Mouse (Mus musculus) neural tube, embryonic 12.5 days (tissue): Measurements from ENCODE around the gene Ackr3. TPM values are rescaled to one million over a fixed set of nuclear protein-coding genes. Genes with fewer than 3 reads are reported as not detected.

Source experiments
- ATAC-seq: fragments of 200-750 bp; cut with Nextera tagmentation; 2 replicates; pipeline ENCODE4 v1.8.0; 2017; ENCODE audit warnings: low read depth, mild to moderate bottlenecking, moderate TSS enrichment, moderate library complexity; ENCODE audit not compliant: low FRiP score
- H3K27ac ChIP-seq: fragments of 300-500 bp; sonication (generic); 2 replicates; pipeline ENCODE4 v1.5.1; 2016
- H3K27me3 ChIP-seq: fragments of 300-500 bp; sonication (generic); replicated peaks from 2 replicates; pipeline ENCODE4 v1.6.1; 2016; ENCODE audit warnings: mild to moderate bottlenecking
- H3K36me3 ChIP-seq: fragments of 300-500 bp; sonication (generic); 2 replicates; pipeline ENCODE4 v1.6.1; 2016; ENCODE audit warnings: mild to moderate bottlenecking
- H3K4me1 ChIP-seq: fragments of 300-500 bp; sonication (generic); 2 replicates; pipeline ENCODE4 v1.6.1; 2016
- H3K4me2 ChIP-seq: fragments of 300-500 bp; sonication (generic); replicated peaks from 2 replicates; pipeline ENCODE4 v1.6.1; 2016; ENCODE audit warnings: mild to moderate bottlenecking
- H3K4me3 ChIP-seq: fragments of 300-500 bp; sonication (generic); 2 replicates; pipeline ENCODE4 v1.5.1; 2016
- H3K9ac ChIP-seq: fragments of 300-500 bp; sonication (generic); 2 replicates; pipeline ENCODE4 v1.6.1; 2016; ENCODE audit warnings: mild to moderate bottlenecking
- H3K9me3 ChIP-seq: fragments of 300-500 bp; sonication (generic); 2 replicates; pipeline ENCODE4 v1.6.1; 2016; ENCODE audit warnings: mild to moderate bottlenecking
- WGBS: fragments of 180-500 bp; shearing (Covaris S2); methylation state at CpG from one replicate; pipeline ENCODE4 v1.1.7; 2016; 5-methylcytosine and 5-hydroxymethylcytosine counted together
- polyA plus RNA-seq: library from polyadenylated mRNA; unstranded; fragments of >200 nt; fragmentation: Nextera tagmentation; extraction: Ambion mirVana; gene quantifications from 2 replicates; pipeline ENCODE4 v1.2.1, GENCODE M21; 2016

The Ackr3 gene
- polyA plus RNA-seq, 1 experiment from 2014 or later = 38.0 TPM

DNA sequence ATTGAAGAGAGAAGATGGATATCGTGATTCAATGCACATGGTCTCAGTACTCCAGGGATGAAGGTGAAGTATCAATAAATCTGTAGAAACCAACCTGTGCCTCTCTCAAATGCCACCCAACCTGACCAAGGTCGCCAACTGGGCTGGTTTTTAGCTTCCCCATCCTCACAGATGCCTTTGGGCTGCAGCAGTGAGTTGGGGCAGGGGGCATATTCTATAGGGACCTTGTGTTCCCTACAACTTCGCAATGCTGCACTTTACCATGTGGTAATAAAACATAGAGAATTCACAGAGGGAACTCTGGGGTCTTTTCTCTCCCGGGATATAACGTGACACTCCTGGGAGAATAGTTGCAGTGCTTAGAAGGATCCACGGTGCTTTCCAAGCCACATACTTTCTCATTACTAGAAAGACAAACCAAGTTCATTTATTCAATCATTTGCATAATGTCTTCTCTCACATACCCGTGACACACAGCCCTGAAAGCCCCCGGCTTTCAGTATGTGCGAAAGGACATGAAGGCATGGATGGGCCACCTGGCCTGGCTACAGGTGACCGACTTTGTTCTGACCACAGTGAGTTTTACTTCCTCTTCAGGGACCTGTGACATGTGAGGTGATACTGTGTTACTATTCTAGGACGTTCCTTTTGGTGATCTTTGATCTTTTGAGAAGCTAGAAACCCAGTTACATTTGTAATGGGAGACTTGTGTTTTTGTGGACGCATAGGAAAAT is 22.6 kb upstream of the Ackr3 start:
- Histone ChIP-seq H3K4me3 (no peak overlapping the region), H3K36me3 (no peaks in the 10 kb centered on the region), H3K9ac (no peak overlapping the region), H3K4me1 (no peaks in the 10 kb centered on the region), H3K4me2 (no peak overlapping the region), H3K27ac (no peak overlapping the region), H3K9me3 (no peaks in the 10 kb centered on the region), H3K27me3 (no peaks in the 10 kb centered on the region)
- 81% methylated on average over 12 of the region's 12 CpGs for WGBS
- no peak for ATAC-seq

DNA sequence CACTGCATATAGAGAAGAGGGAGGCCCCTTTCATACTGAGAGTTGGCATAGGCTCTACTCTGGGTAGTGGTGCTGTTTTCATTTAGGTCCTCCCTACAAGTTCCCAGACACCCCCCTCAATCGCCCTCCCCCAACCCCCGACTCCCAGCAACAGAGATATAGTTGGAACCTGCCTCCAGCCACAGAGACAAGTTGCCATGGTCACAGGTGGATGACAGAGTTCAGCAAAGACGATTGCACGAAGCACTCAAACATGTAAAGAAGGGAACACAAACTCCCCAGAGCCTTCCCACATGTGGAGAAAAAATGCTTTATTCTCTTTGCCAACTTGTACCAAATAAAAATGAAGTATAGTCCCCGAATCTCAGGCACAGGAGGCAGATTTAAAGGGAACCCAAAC is 21.3 kb upstream of the Ackr3 start:
- H3K4me1 ChIP-seq = no peaks in the 10 kb centered on the region
- no peak overlapping the region for H3K27ac ChIP-seq
- no peaks in the 10 kb centered on the region for H3K36me3 ChIP-seq
- peaks cover 4% of the 10 kb centered on the region; the same call in 1 of the 2 replicates for H3K9me3 ChIP-seq
- ATAC-seq = no peak
- WGBS = 83% methylated on average over 5 of the region's 5 CpGs
- no peak overlapping the region for H3K4me2 ChIP-seq
- H3K27me3 ChIP-seq = no peaks in the 10 kb centered on the region
- no peak overlapping the region for H3K9ac ChIP-seq
- H3K4me3 ChIP-seq = no peak overlapping the region

DNA sequence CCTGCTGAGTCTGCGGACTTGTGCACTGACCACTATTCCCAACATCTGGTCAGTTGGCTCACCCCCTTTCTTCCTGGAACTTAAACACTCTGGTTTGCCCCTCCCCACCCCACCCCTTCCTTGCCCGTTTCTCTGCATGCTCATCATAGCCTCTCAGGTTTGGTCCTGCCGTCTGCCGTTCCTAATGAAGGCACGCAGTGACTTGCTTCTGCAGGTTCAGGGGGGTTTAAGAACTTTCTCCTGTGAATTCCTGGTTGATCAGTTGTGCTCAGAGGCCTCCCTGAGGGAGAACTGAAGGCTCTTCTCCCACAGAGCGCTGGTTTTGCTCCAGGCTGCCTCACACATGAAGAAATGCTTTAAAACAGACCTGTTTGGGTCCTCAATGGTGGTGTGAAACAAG is 20.2 kb upstream of the Ackr3 start:
- no peak overlapping the region for H3K9ac ChIP-seq
- no peaks in the 10 kb centered on the region for H3K27me3 ChIP-seq
- H3K4me3 ChIP-seq = no peak overlapping the region
- 71% methylated on average over 6 of the region's 6 CpGs for WGBS
- H3K4me1 ChIP-seq = no peaks in the 10 kb centered on the region
- ATAC-seq = no peak
- H3K9me3 ChIP-seq = peaks cover 4% of the 10 kb centered on the region; the same call in 1 of the 2 replicates
- H3K36me3 ChIP-seq = no peaks in the 10 kb centered on the region
- H3K4me2 ChIP-seq = no peak overlapping the region
- H3K27ac ChIP-seq = no peak overlapping the region

DNA sequence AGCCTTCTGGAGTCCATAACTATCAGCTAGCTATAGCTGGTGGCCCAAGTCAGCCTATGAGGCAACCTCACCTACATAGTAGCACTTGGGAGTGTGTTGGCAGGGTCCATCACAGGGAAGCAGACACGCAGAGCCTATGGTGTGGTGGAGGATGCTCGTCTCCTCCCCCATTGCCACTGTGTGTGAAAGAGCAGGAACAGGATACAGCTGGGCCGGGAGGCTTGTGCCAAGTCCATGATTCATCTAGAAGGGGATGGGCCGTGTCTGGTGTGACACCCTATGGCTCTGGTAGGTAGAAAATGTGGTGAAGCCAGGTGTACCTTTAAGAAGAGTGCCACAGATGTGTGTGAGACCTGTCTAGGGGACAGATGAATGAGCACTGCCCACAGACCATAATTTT is 17.6 kb upstream of the Ackr3 start:
- H3K27me3 ChIP-seq = no peaks in the 10 kb centered on the region
- no peak for ATAC-seq
- peaks cover 4% of the 10 kb centered on the region; the same call in 1 of the 2 replicates for H3K9me3 ChIP-seq
- H3K4me2 ChIP-seq = no peak overlapping the region
- H3K4me3 ChIP-seq = no peak overlapping the region
- H3K4me1 ChIP-seq = peaks cover 17% of the 10 kb centered on the region
- no peak overlapping the region for H3K9ac ChIP-seq
- H3K36me3 ChIP-seq = no peaks in the 10 kb centered on the region
- H3K27ac ChIP-seq = no peak overlapping the region
- WGBS = 90% methylated on average over 4 of the region's 4 CpGs

DNA sequence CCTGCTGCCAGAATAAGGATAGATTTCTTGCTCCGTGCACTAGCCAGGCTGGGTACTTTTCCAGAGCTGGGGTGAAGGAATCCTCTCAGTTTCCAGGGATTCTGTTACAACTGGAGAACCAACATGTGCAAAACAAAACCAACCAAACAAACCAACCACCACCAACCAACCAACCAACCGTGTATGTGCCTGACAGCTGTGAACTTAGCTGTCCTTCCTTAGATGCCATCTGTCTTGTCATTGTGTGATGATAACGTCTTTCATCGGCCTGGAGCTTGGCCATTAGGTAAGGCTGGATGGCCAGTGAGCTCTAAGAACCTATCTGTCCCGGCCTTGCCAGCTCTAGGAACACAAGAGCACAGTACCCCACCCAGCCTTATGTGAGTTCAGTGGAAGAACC is 16.9 kb upstream of the Ackr3 start:
- Histone ChIP-seq H3K27ac (no peak overlapping the region), H3K4me2 (no peak overlapping the region), H3K36me3 (no peaks in the 10 kb centered on the region), H3K4me3 (no peak overlapping the region), H3K4me1 (peaks cover 17% of the 10 kb centered on the region), H3K9ac (no peak overlapping the region), H3K9me3 (peaks cover 4% of the 10 kb centered on the region; the same call in 1 of the 2 replicates), H3K27me3 (no peaks in the 10 kb centered on the region)
- ATAC-seq = no peak
- WGBS = 96% methylated on average over 5 of the region's 5 CpGs

DNA sequence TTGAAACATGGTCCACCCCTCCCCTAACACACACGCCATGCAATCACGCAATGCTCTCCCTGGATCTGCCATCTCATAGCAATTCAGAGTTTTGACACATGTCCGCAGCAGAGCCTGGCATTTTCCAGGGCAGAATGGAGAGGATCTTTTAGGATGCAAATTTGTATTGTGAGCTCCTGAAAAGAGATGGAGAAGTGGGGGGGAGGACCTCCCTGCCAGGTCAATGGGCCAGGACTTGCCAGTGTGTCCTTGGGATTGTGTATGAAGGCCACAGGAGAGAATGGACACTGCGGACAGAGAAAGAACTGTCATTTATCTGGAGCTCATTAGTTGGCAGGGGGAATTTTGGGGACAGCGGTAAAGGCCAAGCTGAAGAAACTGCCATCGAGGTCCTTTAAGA is 14.7 kb upstream of the Ackr3 start:
- 53% methylated on average over 6 of the region's 6 CpGs for WGBS
- no peak overlapping the region for H3K4me2 ChIP-seq
- H3K9me3 ChIP-seq = peaks cover 4% of the 10 kb centered on the region; the same call in 1 of the 2 replicates
- peaks cover 17% of the 10 kb centered on the region for H3K4me1 ChIP-seq
- no peak overlapping the region for H3K27ac ChIP-seq
- no peaks in the 10 kb centered on the region for H3K36me3 ChIP-seq
- no peaks in the 10 kb centered on the region for H3K27me3 ChIP-seq
- H3K9ac ChIP-seq = no peak overlapping the region
- no peak overlapping the region for H3K4me3 ChIP-seq
- ATAC-seq = no peak

DNA sequence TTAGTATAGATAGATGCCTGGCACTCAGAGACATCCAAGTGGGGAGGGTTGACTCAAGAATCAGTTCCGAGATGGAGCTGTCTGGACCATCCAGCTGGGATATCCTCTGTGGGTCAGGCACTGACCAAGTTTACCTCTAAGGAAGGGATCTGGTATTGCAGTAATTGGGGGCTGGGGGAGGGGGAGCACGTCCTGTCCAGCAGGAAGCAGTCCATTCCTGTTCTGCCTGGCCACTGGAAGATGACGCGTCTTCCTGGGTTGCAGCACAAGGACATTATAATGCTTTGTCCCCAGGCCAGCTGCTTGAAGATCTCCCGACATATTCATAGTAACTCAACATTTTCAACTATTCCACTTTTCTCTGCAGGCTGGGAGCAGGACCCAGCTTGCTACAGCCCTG is 2.5 kb upstream of the Ackr3 start:
- no peak for ATAC-seq
- Histone ChIP-seq H3K36me3 (no peaks in the 10 kb centered on the region), H3K9me3 (0 out of 2 replicates have a peak, but pooled peaks cover 6% of the 10 kb centered on the region), H3K4me1 (peaks cover 28% of the 10 kb centered on the region), H3K4me3 (no peak overlapping the region), H3K27me3 (no peaks in the 10 kb centered on the region), H3K27ac (no peak overlapping the region), H3K4me2 (no peak overlapping the region), H3K9ac (no peak overlapping the region)
- WGBS = 80% methylated on average over 5 of the region's 5 CpGs

DNA sequence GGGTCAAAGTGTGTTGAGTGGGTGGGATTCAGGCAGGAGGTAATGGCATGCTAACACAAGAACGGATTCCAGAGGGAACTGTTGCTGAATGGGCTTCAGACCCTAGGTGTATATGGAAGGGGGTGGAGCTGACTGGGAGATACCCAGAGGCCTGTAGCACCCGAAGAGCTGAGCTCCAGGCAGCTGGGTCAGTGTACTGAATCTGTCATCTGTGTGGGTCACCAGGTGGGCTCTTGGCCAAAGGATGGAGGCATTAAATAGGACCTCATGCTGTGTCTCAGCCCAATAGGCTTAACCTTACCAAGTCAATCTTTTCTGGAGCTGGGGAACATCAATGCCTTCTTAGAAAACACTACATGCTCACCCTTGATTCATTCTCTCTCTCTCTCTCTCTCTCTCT is 2.1 kb upstream of the Ackr3 start:
- no peak for ATAC-seq
- 60% methylated on average over 2 of the region's 2 CpGs for WGBS
- Histone ChIP-seq H3K36me3 (no peaks in the 10 kb centered on the region), H3K9ac (no peak overlapping the region), H3K27ac (no peak overlapping the region), H3K27me3 (no peaks in the 10 kb centered on the region), H3K9me3 (0 out of 2 replicates have a peak, but pooled peaks cover 6% of the 10 kb centered on the region), H3K4me1 (peaks cover 32% of the 10 kb centered on the region), H3K4me2 (no peak overlapping the region), H3K4me3 (no peak overlapping the region)

DNA sequence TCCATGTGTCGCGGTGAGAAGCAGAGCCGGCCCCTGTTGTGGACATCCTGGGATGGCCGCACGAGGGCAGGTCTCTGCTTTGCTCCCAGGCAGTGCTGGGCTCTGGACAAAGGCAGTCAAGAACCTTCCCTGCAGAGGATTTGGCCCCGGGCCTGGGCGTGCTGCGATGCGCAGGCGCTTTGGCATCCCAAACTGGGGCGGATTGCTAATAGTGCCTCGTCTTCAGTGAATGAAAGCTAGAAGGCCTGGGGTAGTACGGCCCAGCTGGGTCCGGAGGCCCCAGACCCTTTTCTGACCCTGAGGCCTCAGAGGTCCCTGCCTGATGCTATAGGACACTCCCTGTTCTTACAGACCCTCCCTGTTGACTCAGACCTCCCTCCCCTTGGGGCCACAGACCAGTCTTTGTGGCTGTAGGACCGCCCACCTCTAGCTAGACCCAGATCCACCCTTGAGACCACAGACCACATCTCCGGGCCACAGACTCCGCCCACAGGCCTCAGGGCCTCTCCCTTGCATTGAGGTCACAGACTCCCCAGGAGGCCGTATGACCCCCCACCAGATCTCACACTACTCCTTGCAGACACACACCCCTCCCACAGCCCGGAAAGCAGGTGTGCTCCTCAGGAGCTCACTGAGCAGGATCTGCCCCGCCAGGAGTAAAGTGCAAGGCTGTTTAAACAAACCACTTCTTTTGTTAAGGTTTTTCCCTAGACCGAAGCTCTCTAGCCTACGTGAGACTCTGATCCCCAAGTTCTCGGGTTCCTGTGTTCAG is 1.4 kb upstream of the Ackr3 start:
- 3% methylated on average over 23 of the region's 23 CpGs for WGBS
- H3K36me3 ChIP-seq = no peaks in the 10 kb centered on the region
- no peak overlapping the region for H3K27ac ChIP-seq
- H3K4me3 ChIP-seq = no peak overlapping the region
- H3K9ac ChIP-seq = 0 out of 2 replicates have a peak overlapping the region, but pooled peaks have one; percentile 1
- H3K27me3 ChIP-seq = no peaks in the 10 kb centered on the region
- 0 out of 2 replicates have a peak, but pooled peaks cover 6% of the 10 kb centered on the region for H3K9me3 ChIP-seq
- ATAC-seq = peak; percentile 34; the same call in 1 of the 2 replicates
- H3K4me1 ChIP-seq = peaks cover 40% of the 10 kb centered on the region
- peak overlapping the region; percentile 68 for H3K4me2 ChIP-seq

DNA sequence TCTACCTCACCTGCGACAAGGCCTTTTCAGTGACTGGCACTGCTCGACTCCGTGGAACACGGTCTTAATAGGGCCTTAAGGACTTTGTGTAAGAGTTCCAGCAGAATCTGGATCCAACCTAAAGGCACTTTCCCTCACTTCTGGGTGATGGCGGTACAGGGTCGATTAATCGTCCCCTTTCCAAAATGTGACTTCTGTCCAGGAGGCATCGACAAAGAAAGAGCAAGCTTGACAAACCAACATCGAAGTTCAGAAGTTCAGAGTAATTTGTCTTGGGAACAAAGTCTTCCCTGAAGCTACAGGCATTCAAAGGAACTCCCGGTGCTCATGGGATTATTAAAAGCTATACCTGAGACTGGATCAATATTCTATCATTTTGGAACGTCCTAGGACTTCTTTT is 439 bp upstream of the Ackr3 start:
- H3K36me3 ChIP-seq = no peaks in the 10 kb centered on the region
- H3K4me3 ChIP-seq = no peak overlapping the region
- no peak overlapping the region for H3K9ac ChIP-seq
- H3K27ac ChIP-seq = no peak overlapping the region
- no peaks in the 10 kb centered on the region for H3K9me3 ChIP-seq
- H3K4me1 ChIP-seq = peaks cover 48% of the 10 kb centered on the region
- H3K4me2 ChIP-seq = peak overlapping the region; percentile 68
- no peak for ATAC-seq
- H3K27me3 ChIP-seq = no peaks in the 10 kb centered on the region
- WGBS = 6% methylated on average over 11 of the region's 11 CpGs

DNA sequence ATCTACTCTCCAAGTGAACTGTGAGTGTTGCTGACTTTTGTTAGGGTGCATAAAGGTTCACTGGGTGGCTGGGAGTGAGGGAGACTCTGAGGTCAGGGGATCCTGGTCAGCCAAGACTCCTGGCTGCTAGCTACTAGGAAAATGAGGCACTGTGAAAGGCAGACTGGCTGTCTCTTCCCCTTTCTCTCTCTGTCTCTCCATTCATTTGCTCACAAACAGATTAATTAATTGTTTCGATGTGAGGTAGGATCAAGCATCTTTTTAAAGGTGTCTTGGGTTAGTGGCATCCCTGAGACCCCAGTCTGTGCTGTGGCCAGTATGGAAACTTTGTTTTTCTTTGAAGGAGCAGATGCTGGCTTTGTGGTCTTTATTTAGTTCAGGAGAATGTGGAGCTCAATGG is 1.0 kb downstream of the Ackr3 start:
- peak overlapping the region; percentile 71 for H3K9ac ChIP-seq
- WGBS = 5% methylated on average over 1 of the region's 1 CpGs
- ATAC-seq = no peak
- H3K4me2 ChIP-seq = peak overlapping the region; percentile 68
- peak overlapping the region; percentile 60 for H3K4me3 ChIP-seq
- H3K36me3 ChIP-seq = peaks cover 5% of the 10 kb centered on the region; the same call in 1 of the 2 replicates
- H3K27me3 ChIP-seq = no peaks in the 10 kb centered on the region
- peak overlapping the region; percentile 71 for H3K27ac ChIP-seq
- H3K4me1 ChIP-seq = peaks cover 62% of the 10 kb centered on the region
- H3K9me3 ChIP-seq = no peaks in the 10 kb centered on the region

DNA sequence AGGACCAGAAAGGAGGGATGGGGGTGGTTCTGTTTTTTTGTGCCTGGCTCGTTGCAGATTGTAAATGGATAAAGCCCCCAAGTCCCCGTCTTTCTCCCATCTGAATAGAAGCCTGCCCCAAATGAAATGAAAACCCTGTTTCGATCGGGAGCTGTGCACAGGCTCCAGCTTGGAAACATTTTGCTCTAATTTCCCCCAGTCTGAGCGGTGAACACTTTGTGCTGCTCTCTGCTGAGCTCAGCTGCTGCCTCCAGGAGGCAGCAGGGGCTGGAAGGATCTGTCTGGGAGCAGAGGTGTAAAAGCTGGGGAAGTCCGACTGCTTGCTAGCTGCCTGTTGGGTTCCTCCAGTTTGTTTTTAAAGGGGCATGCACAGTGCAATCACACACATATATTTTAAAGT is 1.4 kb downstream of the Ackr3 start:
- Histone ChIP-seq H3K9ac (peak overlapping the region; percentile 71), H3K9me3 (no peaks in the 10 kb centered on the region), H3K27ac (peak overlapping the region; percentile 71), H3K4me2 (peak overlapping the region; percentile 68), H3K4me3 (peak overlapping the region; percentile 60), H3K27me3 (no peaks in the 10 kb centered on the region), H3K36me3 (peaks cover 9% of the 10 kb centered on the region; the same call in 1 of the 2 replicates), H3K4me1 (peaks cover 66% of the 10 kb centered on the region)
- no peak for ATAC-seq
- WGBS = 0% methylated on average over 6 of the region's 6 CpGs
